Mouse (Mus musculus): ENCODE results near the gene Nyap1.

GRCm38 (mm10) chr5:137741023-137741931 is at the start of gene Nyap1:
- TF ChIP-seq CTCF (IDR thresholded peaks at IDR 0.05; ENCODE audit: insufficient read depth, low read length) (peak; percentile 31; the same call in 1 of the 2 replicates), POLR2A (IDR thresholded peaks at IDR 0.05; ENCODE audit: borderline replicate concordance, extremely low read depth, low read depth, low read length) (peak; percentile 51; the same call in 1 of the 2 replicates)

Data from lung, adult 2 months (tissue).